Mouse (Mus musculus) neural tube, embryonic 15.5 days (tissue): Measurements from ENCODE around the gene Serpini2. TPM values are rescaled to one million over a fixed set of nuclear protein-coding genes. Genes with fewer than 3 reads are reported as not detected.
"Not testable (repeated sequence)": the region's sequence is repeated elsewhere in the genome, so short reads cannot be mapped to it uniquely, and the experiment has no call there.

Experiments
- ATAC-seq: fragments of 200-750 bp; cut with Nextera tagmentation; 2 replicates; pipeline ENCODE4 v1.8.0; 2017; ENCODE audit warnings: mild to moderate bottlenecking, moderate TSS enrichment, moderate library complexity; ENCODE audit not compliant: low FRiP score
- H3K27ac ChIP-seq: fragments of 300-500 bp; sonication (generic); replicated peaks from 2 replicates; pipeline ENCODE4 v1.5.1; 2015; ENCODE audit warnings: mild to moderate bottlenecking, inconsistent platforms
- H3K27me3 ChIP-seq: fragments of 300-500 bp; sonication (generic); replicated peaks from 2 replicates; pipeline ENCODE4 v1.6.1; 2015; ENCODE audit warnings: inconsistent platforms
- H3K36me3 ChIP-seq: fragments of 300-500 bp; sonication (generic); 2 replicates; pipeline ENCODE4 v1.6.1; 2015; ENCODE audit warnings: inconsistent platforms
- H3K4me1 ChIP-seq: fragments of 300-500 bp; sonication (generic); 2 replicates; pipeline ENCODE4 v1.6.1; 2015; ENCODE audit warnings: inconsistent platforms
- H3K4me2 ChIP-seq: fragments of 300-500 bp; sonication (generic); 2 replicates; pipeline ENCODE4 v1.6.1; 2015; ENCODE audit warnings: inconsistent platforms, mild to moderate bottlenecking, moderate library complexity
- H3K4me3 ChIP-seq: fragments of 300-500 bp; sonication (generic); replicated peaks from 2 replicates; pipeline ENCODE4 v1.5.1; 2015; ENCODE audit warnings: mild to moderate bottlenecking, inconsistent platforms
- H3K9ac ChIP-seq: fragments of 300-500 bp; sonication (generic); replicated peaks from 2 replicates; pipeline ENCODE4 v1.6.1; 2015; ENCODE audit warnings: mild to moderate bottlenecking, inconsistent platforms
- H3K9me3 ChIP-seq: fragments of 300-500 bp; sonication (generic); replicated peaks from 2 replicates; pipeline ENCODE4 v1.6.1; 2016; ENCODE audit warnings: inconsistent platforms
- WGBS: fragments of 180-500 bp; shearing (Covaris S2); methylation state at CpG from one replicate; pipeline ENCODE4 v1.1.7; 2015; ENCODE audit warnings: mixed read lengths; 5-methylcytosine and 5-hydroxymethylcytosine counted together
- polyA plus RNA-seq: library from polyadenylated mRNA; unstranded; fragments of >200 nt; fragmentation: Nextera tagmentation; extraction: Ambion mirVana; gene quantifications from 2 replicates; pipeline ENCODE4 v1.2.1, GENCODE M21; 2015

The Serpini2 gene
- polyA plus RNA-seq, result 0.29 TPM in 1 of 2 replicates, not detected in the other

GRCm38 (mm10) chr3:75269978-75270377, at the start of gene Serpini2:
Gene Serpini2 (minus strand): TSS chr3:75270078.
- no peaks in the 10 kb centered on the region for H3K9me3 ChIP-seq
- ATAC-seq, result no peak
- H3K4me2 ChIP-seq, result no peak within 1 kb of the TSS
- no peak within 1 kb of the TSS for H3K9ac ChIP-seq
- H3K27ac ChIP-seq, result no peak within 1 kb of the TSS
- H3K4me3 ChIP-seq, result no peak within 1 kb of the TSS
- H3K4me1 ChIP-seq, result no peaks in the 10 kb centered on the region
- WGBS, result 89% methylated on average over 2 of the region's 2 CpGs
- no peaks in the 10 kb centered on the region for H3K36me3 ChIP-seq
- H3K27me3 ChIP-seq, result no peaks in the 10 kb centered on the region

- H3K4me3 ChIP-seq, result no peak overlapping the region
- no peaks in the 10 kb centered on the region for H3K36me3 ChIP-seq
- no peak overlapping the region for H3K27ac ChIP-seq
- H3K9ac ChIP-seq, result no peak overlapping the region
- 95% methylated on average over 4 of the region's 4 CpGs for WGBS
- no peaks in the 10 kb centered on the region for H3K27me3 ChIP-seq
- H3K4me2 ChIP-seq, result no peak overlapping the region
- no peak for ATAC-seq
- no peaks in the 10 kb centered on the region for H3K4me1 ChIP-seq
- no peaks in the 10 kb centered on the region for H3K9me3 ChIP-seq
Observed at GRCm38 (mm10) chr3:75308861-75309260, 39.0 kb upstream of the Serpini2 start.

- no peak for ATAC-seq
- H3K4me3 ChIP-seq, result no peak overlapping the region
- 86% methylated on average over 3 of the region's 3 CpGs for WGBS
- no peaks in the 10 kb centered on the region for H3K36me3 ChIP-seq
- no peak overlapping the region for H3K4me2 ChIP-seq
- H3K4me1 ChIP-seq, result no peaks in the 10 kb centered on the region
- no peaks in the 10 kb centered on the region for H3K9me3 ChIP-seq
- no peaks in the 10 kb centered on the region for H3K27me3 ChIP-seq
- H3K27ac ChIP-seq, result no peak overlapping the region
- no peak overlapping the region for H3K9ac ChIP-seq
Observed at GRCm38 (mm10) chr3:75308228-75308627, 38.4 kb upstream of the Serpini2 start.

- Histone ChIP-seq H3K27ac (no peak overlapping the region), H3K9me3 (no peaks in the 10 kb centered on the region)
- WGBS, result 93% methylated on average over 3 of the region's 3 CpGs
Observed at GRCm38 (mm10) chr3:75305584-75305983, 35.7 kb upstream of the Serpini2 start.

GRCm38 (mm10) chr3:75304621-75305020, 34.7 kb upstream of the Serpini2 start:
- Histone ChIP-seq H3K4me2 (no peak overlapping the region), H3K9ac (no peak overlapping the region), H3K4me1 (no peaks in the 10 kb centered on the region), H3K9me3 (no peaks in the 10 kb centered on the region), H3K27ac (no peak overlapping the region), H3K36me3 (no peaks in the 10 kb centered on the region), H3K4me3 (no peak overlapping the region), H3K27me3 (no peaks in the 10 kb centered on the region)
- ATAC-seq, result no peak
- 95% methylated on average over 5 of the region's 5 CpGs for WGBS

More at GRCm38 (mm10) chr3:75305584-75305983, 35.7 kb upstream of the Serpini2 start:
- H3K4me2 ChIP-seq, result no peak overlapping the region
- H3K36me3 ChIP-seq, result no peaks in the 10 kb centered on the region
- no peak overlapping the region for H3K9ac ChIP-seq
- H3K27me3 ChIP-seq, result no peaks in the 10 kb centered on the region
- no peaks in the 10 kb centered on the region for H3K4me1 ChIP-seq
- no peak for ATAC-seq
- H3K4me3 ChIP-seq, result no peak overlapping the region

- no peak for ATAC-seq
- Histone ChIP-seq H3K36me3 (no peaks in the 10 kb centered on the region), H3K27me3 (no peaks in the 10 kb centered on the region), H3K9ac (no peak overlapping the region), H3K4me2 (no peak overlapping the region), H3K4me1 (peaks cover 11% of the 10 kb centered on the region), H3K9me3 (no peaks in the 10 kb centered on the region), H3K4me3 (no peak overlapping the region), H3K27ac (no peak overlapping the region)
- 91% methylated on average over 2 of the region's 2 CpGs for WGBS
Observed at GRCm38 (mm10) chr3:75301072-75301471, 31.2 kb upstream of the Serpini2 start.

- WGBS, result 100% methylated on average over 1 of the region's 1 CpGs
Observed at GRCm38 (mm10) chr3:75299464-75299863, 29.6 kb upstream of the Serpini2 start.

GRCm38 (mm10) chr3:75297758-75298111, 27.9 kb upstream of the Serpini2 start:
- Histone ChIP-seq H3K4me2 (no peak overlapping the region), H3K9ac (no peak overlapping the region), H3K27ac (no peak overlapping the region; the same call in 1 of the 2 replicates), H3K9me3 (no peaks in the 10 kb centered on the region), H3K36me3 (no peaks in the 10 kb centered on the region), H3K4me1 (peaks cover 11% of the 10 kb centered on the region), H3K27me3 (no peaks in the 10 kb centered on the region), H3K4me3 (no peak overlapping the region)
- WGBS, result 34% methylated on average over 3 of the region's 3 CpGs
- no peak; the same call in 1 of the 2 replicates for ATAC-seq

More at GRCm38 (mm10) chr3:75299464-75299863, 29.6 kb upstream of the Serpini2 start:
- not testable (repeated sequence) for H3K4me2 ChIP-seq, H3K27ac ChIP-seq, H3K27me3 ChIP-seq, H3K9ac ChIP-seq, H3K4me3 ChIP-seq, H3K9me3 ChIP-seq, H3K36me3 ChIP-seq, ATAC-seq
- peaks cover 11% of the 10 kb centered on the region for H3K4me1 ChIP-seq

GRCm38 (mm10) chr3:75297026-75297757, 27.3 kb upstream of the Serpini2 start:
- Histone ChIP-seq H3K4me3 (no peak overlapping the region), H3K9me3 (no peaks in the 10 kb centered on the region), H3K4me2 (no peak overlapping the region), H3K27me3 (no peaks in the 10 kb centered on the region), H3K36me3 (no peaks in the 10 kb centered on the region), H3K4me1 (peaks cover 11% of the 10 kb centered on the region), H3K9ac (no peak overlapping the region), H3K27ac (peak overlapping the region; percentile 15; the same call in 1 of the 2 replicates)
- WGBS, result 45% methylated on average over 2 of the region's 2 CpGs
- ATAC-seq, result no peak

- Histone ChIP-seq H3K9ac (no peak overlapping the region), H3K27ac (no peak overlapping the region), H3K4me3 (no peak overlapping the region), H3K9me3 (no peaks in the 10 kb centered on the region), H3K36me3 (no peaks in the 10 kb centered on the region), H3K4me2 (no peak overlapping the region), H3K4me1 (peaks cover 11% of the 10 kb centered on the region), H3K27me3 (no peaks in the 10 kb centered on the region)
- WGBS, result 81% methylated on average over 2 of the region's 2 CpGs
- no peak for ATAC-seq
Observed at GRCm38 (mm10) chr3:75293243-75293642, 23.4 kb upstream of the Serpini2 start.

- WGBS, result 82% methylated on average over 4 of the region's 4 CpGs
- Histone ChIP-seq H3K9me3 (no peaks in the 10 kb centered on the region), H3K4me2 (no peak overlapping the region), H3K27ac (no peak overlapping the region), H3K4me3 (no peak overlapping the region), H3K4me1 (no peaks in the 10 kb centered on the region), H3K36me3 (no peaks in the 10 kb centered on the region), H3K27me3 (no peaks in the 10 kb centered on the region), H3K9ac (no peak overlapping the region)
- no peak for ATAC-seq
Observed at GRCm38 (mm10) chr3:75277455-75277854, 7.6 kb upstream of the Serpini2 start.

- H3K9me3 ChIP-seq, result no peaks in the 10 kb centered on the region
- H3K27ac ChIP-seq, result no peak overlapping the region
- WGBS, result 91% methylated on average over 3 of the region's 3 CpGs
- H3K27me3 ChIP-seq, result no peaks in the 10 kb centered on the region
- ATAC-seq, result no peak
- no peak overlapping the region for H3K9ac ChIP-seq
- no peak overlapping the region for H3K4me2 ChIP-seq
- no peaks in the 10 kb centered on the region for H3K36me3 ChIP-seq
- H3K4me3 ChIP-seq, result no peak overlapping the region
- H3K4me1 ChIP-seq, result no peaks in the 10 kb centered on the region
Observed at GRCm38 (mm10) chr3:75276522-75276921, 6.6 kb upstream of the Serpini2 start.
